Mouse (Mus musculus) c-Kit-positive CD71-negative TER-119-negative erythroid progenitor cells, embryonic 14.5 days (primary cell): ENCODE data around the gene Lrrc75a.

Experiments
- DNase-seq: peaks from one replicate; pipeline ENCODE4 v3.0.0-alpha.2; 2013; ENCODE audit warnings: low read depth

The Lrrc75a gene

GRCm38 (mm10) chr11:62615456-62615855 lies 32.9 kb downstream of the Lrrc75a start:
- DNase-seq = no peak

GRCm38 (mm10) chr11:62614876-62615410 lies 33.4 kb downstream of the Lrrc75a start:
- DNase-seq = no peak

- peak; percentile 89 for DNase-seq
Observed at GRCm38 (mm10) chr11:62613657-62614365, 34.5 kb downstream of the Lrrc75a start.

- DNase-seq = no peak
Observed at GRCm38 (mm10) chr11:62612604-62613003, 35.7 kb downstream of the Lrrc75a start.

- DNase-seq = no peak
Observed at GRCm38 (mm10) chr11:62610304-62610703, 38.0 kb downstream of the Lrrc75a start.

- no peak for DNase-seq
Observed at GRCm38 (mm10) chr11:62608826-62609675, 39.3 kb downstream of the Lrrc75a start.

GRCm38 (mm10) chr11:62607952-62608201 lies 40.4 kb downstream of the Lrrc75a start:
- DNase-seq = no peak

GRCm38 (mm10) chr11:62607170-62607951 lies 41.0 kb downstream of the Lrrc75a start:
- no peak for DNase-seq

- no peak for DNase-seq
Observed at GRCm38 (mm10) chr11:62606299-62607169, 41.8 kb downstream of the Lrrc75a start.

GRCm38 (mm10) chr11:62605619-62606298 lies 42.6 kb downstream of the Lrrc75a start:
- no peak for DNase-seq

- no peak for DNase-seq
Observed at GRCm38 (mm10) chr11:62604886-62605618, 43.3 kb downstream of the Lrrc75a start.

GRCm38 (mm10) chr11:62604123-62604706 lies 44.1 kb downstream of the Lrrc75a start:
- DNase-seq = no peak

- no peak for DNase-seq
Observed at GRCm38 (mm10) chr11:62603312-62604056, 44.8 kb downstream of the Lrrc75a start.

GRCm38 (mm10) chr11:62602619-62603311 lies 45.6 kb downstream of the Lrrc75a start:
- DNase-seq = peak; percentile 95

GRCm38 (mm10) chr11:62601732-62602618 lies 46.3 kb downstream of the Lrrc75a start:
- no peak for DNase-seq

GRCm38 (mm10) chr11:62598571-62598970 lies 49.8 kb downstream of the Lrrc75a start:
- no peak for DNase-seq

GRCm38 (mm10) chr11:62591904-62592575 lies 56.3 kb downstream of the Lrrc75a start:
- DNase-seq = no peak
